12 mouse cellular contexts compared by ENCODE assay signal in genomic region chr17:8155982-8156381, GRCm38 (mm10). TPM values are rescaled to one million over a fixed set of nuclear protein-coding genes. Genes with fewer than 3 reads are reported as not detected.
"Had no signal": no experiment of that assay in that cellular context is flagged by ENCODE, and none has a peak within 500 bp of the region (broad histone marks: within the 10 kb centered on the region; RNA-seq: fewer than 3 reads in every experiment).

No protein-coding gene starts in this region.

RNA-seq across cellular contexts. Expression of gene Gm49673, which starts 8.4 kb away (rescaled TPM):
- polyA plus RNA-seq: heart, embryonic 11.5 days; heart, embryonic 12.5 days; heart, embryonic 13.5 days; heart, embryonic 14.5 days; heart, embryonic 16.5 days; heart, postnatal 0 days; hindbrain, embryonic 10.5 days; hindbrain, embryonic 12.5 days; hindbrain, embryonic 13.5 days; intestine, embryonic 16.5 days; intestine, postnatal 0 days; large intestine, adult 2 months had no signal
